Mouse (Mus musculus) testis, postnatal 10 days (tissue): ENCODE results near the gene Mtrex.
A peak's percentile ranks its signal among the peaks of the same experiment; 100 is the strongest.

Source experiments
- DNase-seq: peaks from one replicate; pipeline ENCODE4 v3.0.0; 2021; ENCODE audit warnings: low spot score

The Mtrex gene

DNA sequence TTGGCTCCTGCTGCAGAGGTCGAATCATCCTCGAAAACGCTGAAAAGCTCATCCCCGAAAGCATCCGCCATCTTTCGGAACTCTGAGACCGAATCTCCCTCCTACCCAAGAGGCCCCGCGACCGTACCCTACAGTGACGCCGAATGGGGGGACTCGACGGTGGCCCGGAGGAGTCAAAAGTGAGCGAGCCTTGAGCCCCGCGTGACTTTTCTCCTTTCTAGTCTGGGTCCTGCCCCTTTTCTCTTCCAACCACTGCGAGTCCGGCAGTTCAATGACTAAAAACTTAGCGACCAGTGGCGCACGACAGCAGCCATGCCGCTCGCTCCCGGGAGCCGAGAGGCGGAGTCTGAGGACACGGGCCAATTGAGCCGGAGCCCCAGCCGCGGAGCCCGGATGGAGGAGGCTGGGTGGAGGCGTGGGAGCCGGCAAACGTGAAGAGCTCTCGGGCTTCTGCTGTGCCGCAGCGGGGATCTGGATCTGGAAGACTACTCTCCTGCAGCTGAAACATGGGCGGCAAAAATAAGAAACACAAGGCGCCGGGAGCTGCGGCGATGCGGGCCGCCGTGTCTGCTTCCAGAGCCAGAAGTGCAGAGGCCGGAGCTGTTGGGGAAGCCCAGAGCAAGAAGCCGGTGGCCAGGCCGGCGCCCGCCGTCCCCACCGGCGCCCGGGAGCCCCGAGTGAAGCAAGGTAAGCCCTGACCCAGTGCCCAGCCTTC lies at the start of gene Mtrex, which contains the start of gene Dhx29:
TSS of gene Mtrex (minus strand) at position 112 of the 715 bp plus-strand sequence.
TSS of gene Dhx29 (plus strand) at position 168 of the 715 bp plus-strand sequence.
- DNase-seq = peak; percentile 99

DNA sequence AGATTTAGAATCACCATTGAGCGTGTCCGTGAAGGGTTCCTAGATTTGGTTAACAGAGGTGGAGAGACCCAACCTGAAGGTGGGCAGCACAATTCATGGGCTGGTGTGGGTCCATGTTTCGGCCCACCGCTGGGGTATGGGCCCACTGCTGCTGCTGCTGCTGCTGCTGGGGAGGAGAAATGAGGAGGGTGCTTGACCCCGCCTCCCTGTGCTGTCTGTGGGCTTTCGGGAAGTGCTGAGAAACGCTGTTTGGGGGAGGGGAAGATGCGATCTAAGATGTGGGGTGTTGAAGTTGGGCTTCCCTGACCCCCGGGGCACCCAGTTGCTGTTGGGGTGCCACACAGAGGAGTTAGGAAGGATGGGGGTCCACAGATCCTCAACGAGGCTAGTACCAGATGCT lies 49.5 kb upstream of the Mtrex start:
- no peak for DNase-seq

DNA sequence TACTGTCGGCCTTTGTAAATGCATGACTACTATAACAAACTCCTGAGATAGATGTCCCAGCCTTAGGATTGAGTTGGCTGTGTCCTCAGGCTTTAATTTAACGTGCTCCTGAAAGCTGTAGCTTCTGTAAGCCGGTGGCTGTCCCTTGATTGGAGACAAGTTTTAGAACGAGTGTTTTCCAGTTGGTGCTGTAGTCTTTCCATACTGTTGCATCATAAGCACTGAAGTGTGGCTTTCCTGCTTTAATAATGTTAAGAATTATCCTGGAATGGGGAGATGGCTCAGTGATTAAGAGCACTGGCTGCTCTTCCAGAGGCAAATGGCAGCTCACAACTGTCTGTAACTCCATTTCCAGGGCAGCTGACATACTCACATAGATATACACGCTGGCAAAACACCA lies 40.1 kb upstream of the Mtrex start:
- DNase-seq = no peak

DNA sequence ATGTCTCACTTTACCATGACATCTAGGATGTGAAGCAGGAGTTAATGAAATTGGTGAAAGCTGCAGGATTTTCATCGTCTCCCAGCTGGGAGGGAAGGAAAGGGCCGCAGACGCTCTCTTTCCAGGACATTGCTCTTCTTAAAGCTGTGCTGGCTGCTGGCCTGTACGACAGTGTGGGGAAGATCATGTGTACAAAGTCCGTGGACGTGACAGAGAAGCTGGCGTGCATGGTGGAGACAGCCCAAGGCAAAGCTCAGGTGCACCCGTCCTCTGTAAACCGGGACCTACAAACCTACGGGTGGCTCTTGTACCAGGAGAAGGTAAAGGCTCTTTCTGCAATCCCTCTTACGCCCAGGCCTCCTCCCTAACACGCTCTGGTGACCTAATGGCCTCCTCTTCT lies 37.2 kb upstream of the Mtrex start:
- DNase-seq = no peak

DNA sequence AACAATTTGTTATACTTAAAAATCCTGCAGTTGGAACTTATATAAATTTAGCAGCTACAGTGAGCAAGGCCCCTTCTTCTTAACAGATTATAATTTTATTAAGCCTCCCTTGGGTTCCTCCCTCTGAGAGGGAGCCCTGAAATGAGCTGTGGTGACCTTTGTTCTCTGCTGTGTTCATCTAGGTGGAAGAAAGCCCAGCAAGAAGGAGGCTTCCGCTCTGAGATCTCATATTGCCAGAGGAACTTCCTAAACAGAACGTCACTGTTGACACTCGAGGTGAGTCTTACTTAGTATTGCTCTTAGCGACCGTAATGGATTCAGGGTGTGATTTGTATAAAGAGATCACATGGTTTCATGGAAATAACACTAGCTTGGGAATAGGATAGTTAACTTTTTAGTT lies 35.9 kb upstream of the Mtrex start:
- DNase-seq = no peak

DNA sequence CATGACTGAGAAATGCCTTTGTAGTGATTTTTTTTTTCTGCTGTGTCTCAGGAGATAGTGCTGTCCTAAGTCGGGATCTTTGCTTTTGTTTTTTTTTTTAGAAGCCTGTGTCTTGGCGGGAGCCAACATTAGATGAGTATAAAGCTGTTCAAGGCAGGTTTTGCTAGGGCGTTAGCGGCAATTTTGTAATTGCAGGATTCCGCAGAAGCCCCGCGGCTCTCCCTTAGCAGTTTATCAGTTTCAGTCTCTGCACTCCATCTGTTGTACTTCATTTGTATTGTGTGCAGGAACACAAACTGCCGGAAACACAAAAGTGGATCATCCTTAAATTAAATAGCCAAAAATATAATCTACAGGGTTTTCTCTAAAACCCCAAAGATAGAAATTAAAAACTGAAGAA lies 26.9 kb upstream of the Mtrex start:
- DNase-seq = no peak

DNA sequence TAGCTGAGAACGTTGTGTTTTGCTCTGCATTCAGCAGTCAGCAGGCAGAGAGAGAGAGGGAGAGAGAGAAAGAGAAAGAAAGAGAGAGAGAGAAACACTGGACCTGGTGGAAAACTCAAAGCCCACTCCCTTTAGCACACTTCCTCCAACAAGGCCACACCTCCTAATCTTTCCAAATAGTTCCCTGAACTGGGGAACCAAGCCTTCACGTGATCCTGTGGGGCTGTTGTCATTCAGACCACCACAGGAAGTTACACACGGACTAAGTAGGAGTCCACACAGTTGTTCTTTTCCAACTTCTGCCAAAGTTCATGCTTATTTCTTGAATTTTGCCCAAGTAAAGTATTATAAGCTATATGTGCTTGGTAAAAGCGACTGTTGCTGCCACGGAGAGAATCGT lies 18.7 kb upstream of the Mtrex start:
- peak; percentile 2 for DNase-seq

DNA sequence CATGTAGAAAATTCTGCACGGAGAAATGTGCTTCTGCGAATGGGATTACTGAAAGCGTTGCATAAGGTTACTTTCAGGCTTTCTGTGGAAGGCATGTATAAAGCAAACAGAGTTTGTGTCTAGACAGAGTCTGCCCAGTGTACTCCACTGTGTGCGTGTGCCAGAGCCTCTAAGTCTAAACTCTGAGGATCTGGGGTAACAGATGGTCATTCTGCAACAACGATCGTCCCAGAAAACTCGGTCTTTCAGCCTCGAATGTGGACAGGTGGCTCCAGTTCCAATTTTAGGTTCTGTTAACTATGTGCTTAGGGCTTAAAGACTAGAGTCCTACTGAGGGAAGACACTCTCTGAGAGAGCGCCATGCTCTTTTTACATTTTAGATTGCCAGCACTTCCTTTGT lies 18.1 kb upstream of the Mtrex start:
- peak; percentile 11 for DNase-seq

DNA sequence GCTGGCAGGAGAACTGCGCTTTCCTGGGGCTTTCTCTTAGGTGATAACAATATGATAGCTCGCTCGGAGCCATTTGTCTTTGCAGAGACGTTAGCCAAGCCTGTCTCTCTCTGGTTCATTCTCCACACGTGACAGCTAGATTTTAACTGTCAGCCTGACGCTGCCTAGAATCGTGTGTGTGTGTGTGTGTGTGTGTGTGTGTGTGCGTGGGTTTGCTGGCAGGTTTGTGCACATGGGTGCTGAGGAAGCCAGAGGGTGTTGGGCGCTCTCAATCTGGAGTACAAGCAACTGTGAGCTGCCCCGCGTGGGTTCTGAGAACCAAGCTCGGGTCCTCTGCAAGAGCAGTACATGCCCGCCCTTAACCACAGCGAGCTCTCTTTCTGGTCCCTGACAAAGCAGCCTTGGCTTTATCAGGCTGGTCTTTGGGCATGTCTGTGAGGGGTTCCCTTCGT lies 14.7 kb upstream of the Mtrex start:
- DNase-seq = no peak

DNA sequence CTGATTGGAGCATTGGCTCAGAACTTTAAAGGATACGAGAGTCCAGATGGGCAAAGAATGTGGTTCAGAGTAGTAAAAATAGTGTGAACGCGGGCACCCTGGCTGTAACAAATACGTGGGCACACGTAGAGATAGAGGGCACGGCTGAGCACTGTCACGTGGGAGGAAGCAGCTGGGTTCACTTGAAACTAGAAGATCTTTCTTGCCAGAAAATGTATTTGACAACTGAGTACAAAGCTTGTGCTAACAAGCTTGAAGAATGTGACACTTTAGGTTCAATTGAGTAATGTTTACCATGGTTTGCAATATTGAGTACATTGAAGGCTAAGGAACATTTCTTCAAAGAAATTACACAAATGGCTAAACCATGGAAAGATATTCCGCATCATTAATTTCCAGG lies 10.9 kb upstream of the Mtrex start:
- no peak for DNase-seq

DNA sequence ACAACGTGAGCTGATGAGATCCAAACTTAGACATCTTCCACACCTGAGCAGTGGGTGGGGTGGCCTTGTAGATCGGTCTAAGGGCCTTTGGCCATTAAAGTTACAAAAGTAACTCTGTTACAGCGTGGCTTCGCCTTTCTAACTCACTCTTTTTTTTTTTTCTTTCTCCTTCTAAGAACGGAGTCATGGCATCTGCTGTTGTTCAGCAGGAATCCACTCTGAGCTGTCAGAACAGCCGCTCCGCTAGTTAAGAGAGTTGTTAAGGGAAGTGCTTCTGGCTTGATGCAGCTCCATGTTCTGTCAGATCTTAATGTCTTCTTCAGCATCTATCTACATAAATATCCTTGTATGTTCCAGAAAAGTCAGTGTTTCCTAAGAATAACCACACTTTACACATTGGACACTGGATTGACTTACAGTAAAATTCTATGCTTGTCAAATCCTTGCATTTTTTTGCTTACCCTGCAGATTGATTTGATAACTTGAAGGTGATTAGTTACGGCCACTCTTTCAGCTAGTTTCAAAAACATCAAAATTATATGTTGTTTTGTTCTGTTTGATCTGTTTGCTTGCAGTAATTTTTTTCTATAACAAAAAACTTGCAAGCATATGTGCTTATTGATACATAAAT lies 955 bp upstream of the Mtrex start:
- DNase-seq = no peak

DNA sequence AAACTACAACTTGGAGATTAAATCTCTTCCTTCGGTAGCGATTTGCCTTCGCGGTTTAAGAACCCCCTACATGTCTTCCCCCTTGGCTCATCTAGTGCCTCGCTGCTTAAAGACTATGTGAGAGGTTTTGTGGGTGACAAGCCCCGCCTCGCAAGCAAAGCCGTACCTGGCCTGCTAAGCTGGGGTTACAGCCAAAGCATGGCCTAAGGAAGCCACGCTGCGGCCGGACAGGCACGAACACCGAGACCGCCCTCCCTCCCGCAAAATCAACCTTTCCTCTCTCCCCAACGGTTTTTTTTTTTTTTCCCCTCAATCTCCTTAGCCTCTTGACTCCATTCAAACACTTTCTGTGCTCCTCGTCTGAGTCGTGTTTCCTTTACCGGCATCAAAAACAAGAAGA lies 402 bp downstream of the Mtrex start:
- peak; percentile 54 for DNase-seq

DNA sequence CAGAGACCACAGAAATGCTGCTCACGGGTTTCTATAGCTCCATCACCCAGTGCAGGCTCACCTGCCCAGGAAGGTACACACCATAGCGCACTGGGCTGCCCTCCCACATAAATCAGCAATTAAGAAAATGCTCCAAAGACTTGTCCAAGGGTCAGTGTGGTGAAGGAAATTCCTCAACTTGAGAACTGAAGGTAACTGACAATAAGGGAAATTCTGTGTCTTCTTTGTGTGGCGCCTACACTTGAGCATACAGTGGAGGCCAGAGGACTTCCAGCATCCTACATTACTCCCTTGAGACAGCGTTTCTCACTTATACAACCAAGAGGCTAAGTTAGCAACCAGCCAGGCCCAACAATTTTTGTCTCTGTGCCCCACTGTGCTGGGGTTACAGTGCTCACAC lies 1.2 kb downstream of the Mtrex start:
- no peak for DNase-seq

DNA sequence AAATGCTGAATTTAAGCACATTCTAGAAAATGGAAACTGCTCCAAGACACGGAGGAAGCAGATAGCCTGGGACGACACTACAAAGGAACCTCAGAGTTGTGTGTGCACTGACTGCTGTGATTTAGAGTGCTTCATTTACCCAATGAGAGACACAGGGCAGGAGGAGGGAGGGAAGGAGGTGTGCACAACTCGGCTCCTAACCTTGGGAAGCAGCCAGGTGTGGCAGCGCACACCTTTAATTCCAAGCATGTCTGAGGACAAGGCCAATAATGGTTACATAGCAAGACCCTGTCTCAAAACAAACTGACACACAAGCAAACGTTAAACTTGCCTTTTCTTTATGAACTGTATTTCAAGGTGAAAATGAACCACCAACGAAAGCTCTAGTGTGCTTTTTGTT lies 1.9 kb downstream of the Mtrex start:
- DNase-seq = no peak

DNA sequence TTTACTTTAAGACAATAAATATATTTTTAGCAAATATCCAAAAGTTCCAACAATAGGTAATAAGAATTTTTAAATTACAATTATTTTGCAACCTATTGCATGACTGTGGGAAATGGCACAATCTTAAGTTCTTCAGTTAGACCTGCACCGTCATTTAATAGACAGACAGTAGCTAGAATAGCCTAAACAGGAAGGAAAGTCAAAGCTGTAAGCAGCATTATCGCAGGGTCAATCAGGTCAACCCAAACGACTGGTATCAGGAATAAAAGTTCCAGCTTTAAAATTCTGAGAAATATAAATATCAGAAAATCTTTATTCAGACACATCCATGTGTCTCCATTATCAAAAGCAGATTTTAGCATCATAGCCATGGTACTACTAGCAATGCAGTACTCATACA lies 6.3 kb downstream of the Mtrex start:
- DNase-seq = no peak

DNA sequence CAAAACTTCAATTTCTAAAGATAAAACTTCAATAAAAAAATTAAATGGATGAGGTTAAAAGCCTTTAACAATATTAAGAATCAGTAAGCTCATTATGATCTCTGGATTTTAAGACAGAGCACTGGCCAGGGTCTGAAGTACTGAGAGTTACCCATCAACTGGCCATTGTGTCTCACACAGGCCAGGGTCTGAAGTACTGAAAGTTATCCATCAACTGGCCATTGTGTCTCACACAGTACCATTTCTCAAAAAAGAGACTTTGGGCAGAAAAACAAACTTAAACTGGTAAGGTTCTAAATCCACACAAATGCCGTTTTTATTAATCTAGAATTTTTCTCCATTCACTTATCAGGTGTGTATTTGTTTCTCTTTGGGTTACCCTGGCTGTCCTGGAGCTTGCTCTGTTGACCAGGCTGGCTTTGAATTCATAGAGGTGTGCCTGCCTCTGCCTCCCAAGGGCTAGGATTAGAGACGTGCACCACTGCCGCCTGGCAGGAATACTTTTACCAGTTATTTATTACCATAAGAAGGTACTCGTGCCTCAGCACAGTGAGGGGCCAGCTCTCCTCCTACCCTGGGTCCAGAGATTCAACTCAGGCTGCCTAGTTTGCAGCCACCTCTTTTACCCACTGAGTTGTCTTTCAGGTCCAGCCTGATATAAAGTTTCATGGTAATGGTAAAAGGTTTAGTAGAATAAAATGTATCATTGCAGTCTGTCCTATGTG lies 7.9 kb downstream of the Mtrex start:
- no peak for DNase-seq

DNA sequence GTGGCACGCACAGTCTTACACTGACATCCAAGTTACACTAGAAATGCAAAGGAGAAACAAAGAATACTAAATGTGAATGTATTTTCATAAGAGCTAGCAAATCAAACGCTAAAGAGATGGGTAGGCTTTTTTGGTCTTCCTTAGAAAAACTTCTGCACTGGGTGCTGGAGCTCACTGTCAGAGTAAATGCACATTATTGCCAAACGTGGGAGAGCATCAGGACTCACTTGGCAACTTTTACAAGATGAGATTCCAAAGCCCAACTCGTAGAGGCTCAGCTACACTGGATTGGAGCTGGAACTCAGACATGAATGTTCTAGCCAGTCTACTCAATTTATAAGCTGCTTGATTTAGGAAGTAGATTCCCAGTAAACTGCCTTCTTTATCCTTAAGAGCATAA lies 16.8 kb downstream of the Mtrex start:
- no peak for DNase-seq

DNA sequence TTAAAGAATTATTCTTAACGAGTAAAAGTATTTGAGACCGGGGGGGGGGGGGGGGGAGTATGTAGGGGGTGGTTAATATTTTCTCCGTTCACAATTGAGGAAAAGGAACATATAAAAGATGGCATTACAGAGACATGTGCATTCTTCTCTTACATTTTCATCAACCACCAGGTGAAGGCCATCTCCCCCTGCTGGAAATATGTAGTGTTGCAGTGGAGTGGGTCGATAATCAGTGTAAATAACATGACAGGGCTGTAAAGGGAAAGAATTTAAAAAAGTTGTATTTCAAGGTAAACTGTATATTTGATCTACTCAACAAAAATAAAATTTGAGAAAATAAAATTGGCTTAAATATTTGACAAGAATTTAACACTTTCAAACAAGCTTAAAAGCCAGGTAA lies 17.5 kb downstream of the Mtrex start:
- DNase-seq = no peak

DNA sequence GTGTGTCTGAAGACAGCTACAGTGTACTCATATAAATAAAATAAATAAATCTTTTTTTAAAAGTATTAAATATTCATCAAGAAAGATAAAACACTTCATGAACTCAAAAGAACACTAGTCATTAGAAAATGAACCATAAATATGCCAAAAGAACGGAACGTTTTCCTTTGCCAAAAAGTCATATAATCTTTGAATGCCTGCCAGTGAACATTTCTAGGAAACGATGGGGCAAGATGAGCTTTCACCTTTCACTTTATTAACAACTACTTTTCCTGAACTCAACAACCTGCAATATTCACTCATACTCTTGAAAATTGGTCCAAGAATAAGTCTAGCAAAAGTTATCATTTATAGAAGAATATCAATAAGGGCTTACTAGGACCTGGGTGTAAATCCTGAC lies 25.0 kb downstream of the Mtrex start:
- no peak for DNase-seq

DNA sequence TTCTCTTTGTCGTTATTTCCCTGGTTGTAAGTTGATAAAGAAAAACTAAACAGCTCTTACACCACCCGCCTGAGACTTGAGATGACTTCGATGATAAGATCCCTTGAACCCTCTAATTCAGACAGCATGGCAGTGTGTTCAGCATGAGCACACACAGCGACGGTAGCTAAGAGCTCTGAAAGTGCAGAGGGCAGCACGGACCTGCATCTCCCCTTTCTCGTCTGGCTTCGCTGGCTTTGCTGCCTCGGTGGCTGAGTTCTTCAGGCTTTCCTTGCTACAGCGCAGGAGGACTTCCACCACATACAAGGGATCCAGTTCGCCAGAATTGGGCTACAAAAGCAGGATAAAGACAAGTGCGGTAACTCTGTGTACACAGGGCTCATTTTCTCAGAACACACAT lies 40.0 kb downstream of the Mtrex start:
- no peak for DNase-seq

DNA sequence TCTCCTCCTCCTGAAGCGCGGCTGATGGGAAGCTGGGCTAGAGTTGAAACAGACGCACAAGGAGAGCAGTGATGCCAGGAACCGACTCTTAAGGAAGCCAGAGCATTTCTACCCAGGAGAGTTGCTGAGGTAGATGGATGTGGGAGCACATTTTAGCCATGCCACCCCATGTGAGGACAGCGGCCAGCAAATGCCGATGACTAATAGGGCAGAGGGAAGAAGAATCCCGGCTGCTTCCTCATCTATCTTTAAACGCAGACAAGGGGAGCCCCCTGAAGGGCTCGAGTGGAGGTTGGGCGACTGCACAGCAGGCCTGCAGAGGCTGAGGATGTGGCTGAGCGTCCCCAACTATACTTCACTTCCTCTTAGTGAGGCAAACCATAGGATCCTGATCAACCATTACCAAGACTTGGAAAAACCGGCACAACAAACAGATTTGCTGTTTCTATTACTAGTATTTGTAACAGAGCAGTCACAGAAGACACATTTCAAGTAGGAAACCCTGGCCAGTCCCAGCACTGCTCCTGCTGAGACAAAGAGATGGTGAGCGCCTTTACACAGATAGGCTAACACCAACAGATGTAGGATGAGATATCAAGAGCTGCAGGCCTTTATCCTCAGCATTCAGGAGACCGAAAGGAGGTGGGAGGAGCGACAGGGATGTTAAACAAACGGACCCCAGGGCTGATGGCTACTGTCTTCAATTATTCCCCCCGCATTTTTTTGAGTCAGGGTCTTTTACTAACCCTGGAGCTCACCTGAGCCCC lies 55.5 kb downstream of the Mtrex start:
- DNase-seq = no peak

DNA sequence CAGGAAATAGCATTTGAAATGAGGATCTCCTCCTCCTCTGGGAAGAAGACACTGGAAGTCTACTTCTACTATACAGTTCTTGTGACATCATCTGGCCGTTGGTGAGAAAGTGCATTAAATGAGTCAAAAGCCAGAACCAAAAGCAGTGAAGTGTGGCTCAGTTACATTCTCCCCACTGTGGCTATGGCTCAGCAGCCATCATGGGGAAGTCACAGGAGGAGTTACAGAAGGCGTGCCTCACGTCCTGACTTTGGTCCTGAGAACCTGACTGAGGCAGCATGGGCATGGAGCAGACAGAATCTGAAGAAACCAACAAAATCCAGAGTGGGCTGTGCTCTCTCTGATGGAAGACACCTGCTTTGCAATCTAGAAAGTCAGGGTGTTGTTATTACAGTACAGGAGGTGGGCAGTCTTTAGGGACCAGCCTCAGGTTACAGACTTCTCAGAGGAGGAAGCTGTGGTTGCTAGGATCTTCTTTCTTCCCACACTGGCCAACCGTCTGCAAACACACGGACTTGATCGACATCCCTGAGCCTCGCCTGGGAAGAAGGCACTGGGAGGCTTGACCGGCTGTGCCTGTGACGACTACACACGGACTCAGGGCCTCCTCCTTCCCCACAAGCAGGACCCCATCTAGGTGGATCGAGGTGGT lies 57.0 kb downstream of the Mtrex start:
- no peak for DNase-seq
